Mouse (Mus musculus) embryo, embryonic 10 days (tissue): Measurements from ENCODE around the gene Tarbp2.

Experiments
- DNase-seq: peaks from one replicate; pipeline ENCODE4 v3.0.0-alpha.2; 2015; ENCODE audit warnings: low spot score

Gene Tarbp2

GRCm38 (mm10) chr15:102526111-102527002, 8.4 kb downstream of the Tarbp2 start:
- DNase-seq, result no peak

GRCm38 (mm10) chr15:102527936-102528335, 9.9 kb downstream of the Tarbp2 start:
- no peak for DNase-seq

- no peak for DNase-seq
Observed at GRCm38 (mm10) chr15:102528396-102528795, 10.4 kb downstream of the Tarbp2 start.

- DNase-seq, result no peak
Observed at GRCm38 (mm10) chr15:102530566-102530965, 12.6 kb downstream of the Tarbp2 start.

- DNase-seq, result no peak
Observed at GRCm38 (mm10) chr15:102531586-102531985, 13.6 kb downstream of the Tarbp2 start.

GRCm38 (mm10) chr15:102532106-102532900, 14.3 kb downstream of the Tarbp2 start:
- DNase-seq, result no peak

GRCm38 (mm10) chr15:102533926-102534325, 15.9 kb downstream of the Tarbp2 start:
- no peak for DNase-seq

- no peak for DNase-seq
Observed at GRCm38 (mm10) chr15:102544801-102545200, 26.8 kb downstream of the Tarbp2 start.

GRCm38 (mm10) chr15:102546246-102546645, 28.3 kb downstream of the Tarbp2 start:
- DNase-seq, result no peak

- no peak for DNase-seq
Observed at GRCm38 (mm10) chr15:102546677-102547427, 28.9 kb downstream of the Tarbp2 start.

- no peak for DNase-seq
Observed at GRCm38 (mm10) chr15:102547478-102547877, 29.5 kb downstream of the Tarbp2 start.

- no peak for DNase-seq
Observed at GRCm38 (mm10) chr15:102552599-102552998, 34.6 kb downstream of the Tarbp2 start.

- DNase-seq, result no peak
Observed at GRCm38 (mm10) chr15:102555581-102555980, 37.6 kb downstream of the Tarbp2 start.

- DNase-seq, result no peak
Observed at GRCm38 (mm10) chr15:102557580-102557979, 39.6 kb downstream of the Tarbp2 start.

- DNase-seq, result no peak
Observed at GRCm38 (mm10) chr15:102562491-102562890, 44.5 kb downstream of the Tarbp2 start.

- no peak for DNase-seq
Observed at GRCm38 (mm10) chr15:102563061-102563460, 45.1 kb downstream of the Tarbp2 start.

- DNase-seq, result no peak
Observed at GRCm38 (mm10) chr15:102563681-102564080, 45.7 kb downstream of the Tarbp2 start.

- no peak for DNase-seq
Observed at GRCm38 (mm10) chr15:102567849-102568248, 49.9 kb downstream of the Tarbp2 start.

- no peak for DNase-seq
Observed at GRCm38 (mm10) chr15:102572081-102572480, 54.1 kb downstream of the Tarbp2 start.
